Mouse (Mus musculus) embryonic facial prominence, embryonic 15.5 days (tissue): Measurements from ENCODE around the gene Cdk5. TPM values are rescaled to one million over a fixed set of nuclear protein-coding genes. Genes with fewer than 3 reads are reported as not detected.

Experiments used
- ATAC-seq: fragments of 200-750 bp; cut with Nextera tagmentation; 2 replicates; pipeline ENCODE4 v1.8.0; 2017; ENCODE audit warnings: low read depth, moderate TSS enrichment; ENCODE audit not compliant: insufficient number of reproducible peaks, low FRiP score, low TSS enrichment
- H3K27ac ChIP-seq: fragments of 300-500 bp; sonication (generic); replicated peaks from 2 replicates; pipeline ENCODE4 v1.5.1; 2015; ENCODE audit warnings: mild to moderate bottlenecking, inconsistent platforms
- H3K27me3 ChIP-seq: fragments of 300-500 bp; sonication (generic); 2 replicates; pipeline ENCODE4 v1.6.1; 2015; ENCODE audit warnings: inconsistent platforms
- H3K36me3 ChIP-seq: fragments of 300-500 bp; sonication (generic); 2 replicates; pipeline ENCODE4 v1.6.1; 2015; ENCODE audit warnings: mild to moderate bottlenecking, inconsistent platforms
- H3K4me1 ChIP-seq: fragments of 300-500 bp; sonication (generic); 2 replicates; pipeline ENCODE4 v1.6.1; 2015; ENCODE audit warnings: inconsistent platforms
- H3K4me2 ChIP-seq: fragments of 300-500 bp; sonication (generic); replicated peaks from 2 replicates; pipeline ENCODE4 v1.6.1; 2015; ENCODE audit warnings: mild to moderate bottlenecking, inconsistent platforms
- H3K4me3 ChIP-seq: fragments of 300-500 bp; sonication (generic); replicated peaks from 2 replicates; pipeline ENCODE4 v1.5.1; 2015; ENCODE audit warnings: mild to moderate bottlenecking, inconsistent platforms
- H3K9ac ChIP-seq: fragments of 300-500 bp; sonication (generic); 2 replicates; pipeline ENCODE4 v1.6.1; 2015; ENCODE audit warnings: inconsistent platforms
- H3K9me3 ChIP-seq: fragments of 300-500 bp; sonication (generic); replicated peaks from 2 replicates; pipeline ENCODE4 v1.6.1; 2016; ENCODE audit warnings: inconsistent platforms
- WGBS: fragments of 180-500 bp; shearing (Covaris S2); methylation state at CpG from one replicate; pipeline ENCODE4 v1.1.7; 2015; 5-methylcytosine and 5-hydroxymethylcytosine counted together
- polyA plus RNA-seq: library from polyadenylated mRNA; unstranded; fragments of >200 nt; fragmentation: Nextera tagmentation; extraction: Ambion mirVana; gene quantifications from 2 replicates; pipeline ENCODE4 v1.2.1, GENCODE M21; 2015

The Cdk5 gene
- polyA plus RNA-seq, 1 experiment from 2014 or later: 52.9 TPM

- no peak overlapping the region for H3K9ac ChIP-seq
- H3K4me3 ChIP-seq: peak overlapping the region; percentile 66
- peak; percentile 96 for ATAC-seq
- under 1% methylated on average over 36 of the region's 36 CpGs for WGBS
- peak overlapping the region; percentile 82 for H3K27ac ChIP-seq
- H3K4me1 ChIP-seq: peaks cover 12% of the 10 kb centered on the region
- H3K36me3 ChIP-seq: no peaks in the 10 kb centered on the region
- H3K9me3 ChIP-seq: no peaks in the 10 kb centered on the region
- H3K27me3 ChIP-seq: peaks cover 4% of the 10 kb centered on the region; the same call in 1 of the 2 replicates
- H3K4me2 ChIP-seq: peak overlapping the region; percentile 66
These were observed 29.0 kb downstream of the Cdk5 start for GRCm38 (mm10) chr5:24394165-24394894.

GRCm38 (mm10) chr5:24393392-24393997, 29.8 kb downstream of the Cdk5 start, which contains the start of gene Abcb8:
Gene Abcb8, plus strand, starts transcription at chr5:24393663.
- Histone ChIP-seq H3K27me3 (peaks cover 12% of the 10 kb centered on the region), H3K4me1 (peaks cover 12% of the 10 kb centered on the region), H3K27ac (peak within 1 kb of the TSS; percentile 82), H3K4me2 (peak within 1 kb of the TSS; percentile 66), H3K9ac (no peak within 1 kb of the TSS), H3K9me3 (no peaks in the 10 kb centered on the region), H3K36me3 (no peaks in the 10 kb centered on the region), H3K4me3 (peak within 1 kb of the TSS; percentile 66)
- 23% methylated on average over 7 of the region's 7 CpGs for WGBS
- no peak for ATAC-seq

GRCm38 (mm10) chr5:24392724-24393123, 30.6 kb downstream of the Cdk5 start:
- Histone ChIP-seq H3K9me3 (no peaks in the 10 kb centered on the region), H3K4me3 (no peak overlapping the region), H3K27ac (no peak overlapping the region), H3K9ac (no peak overlapping the region), H3K27me3 (peaks cover 19% of the 10 kb centered on the region), H3K36me3 (no peaks in the 10 kb centered on the region), H3K4me2 (no peak overlapping the region), H3K4me1 (peaks cover 19% of the 10 kb centered on the region)
- ATAC-seq: no peak
- WGBS: 72% methylated on average over 7 of the region's 7 CpGs

- no peak within 1 kb of the TSS for H3K27ac ChIP-seq
- no peaks in the 10 kb centered on the region for H3K9me3 ChIP-seq
- no peaks in the 10 kb centered on the region for H3K36me3 ChIP-seq
- H3K4me1 ChIP-seq: peaks cover 27% of the 10 kb centered on the region
- no peak within 1 kb of the TSS for H3K4me2 ChIP-seq
- ATAC-seq: no peak
- WGBS: 77% methylated on average over 7 of the region's 7 CpGs
- peaks cover 28% of the 10 kb centered on the region for H3K27me3 ChIP-seq
- H3K4me3 ChIP-seq: no peak within 1 kb of the TSS
- no peak within 1 kb of the TSS for H3K9ac ChIP-seq
These were observed 31.5 kb downstream of the Cdk5 start, which contains the start of gene Atg9b for GRCm38 (mm10) chr5:24391864-24392263. Gene Atg9b, minus strand, starts transcription at chr5:24392143.

GRCm38 (mm10) chr5:24389658-24390020, 33.7 kb downstream of the Cdk5 start:
- H3K9ac ChIP-seq: no peak overlapping the region
- H3K4me2 ChIP-seq: no peak overlapping the region
- H3K4me3 ChIP-seq: no peak overlapping the region
- no peak overlapping the region for H3K27ac ChIP-seq
- no peak for ATAC-seq
- H3K36me3 ChIP-seq: no peaks in the 10 kb centered on the region
- H3K27me3 ChIP-seq: peaks cover 45% of the 10 kb centered on the region
- H3K4me1 ChIP-seq: peaks cover 23% of the 10 kb centered on the region
- no peaks in the 10 kb centered on the region for H3K9me3 ChIP-seq
- WGBS: 76% methylated on average over 4 of the region's 4 CpGs

- H3K4me3 ChIP-seq: no peak overlapping the region
- H3K4me2 ChIP-seq: no peak overlapping the region
- WGBS: 51% methylated on average over 7 of the region's 7 CpGs
- no peak overlapping the region for H3K27ac ChIP-seq
- no peak for ATAC-seq
- peaks cover 25% of the 10 kb centered on the region for H3K4me1 ChIP-seq
- H3K9ac ChIP-seq: no peak overlapping the region
- H3K27me3 ChIP-seq: peaks cover 45% of the 10 kb centered on the region
- no peaks in the 10 kb centered on the region for H3K36me3 ChIP-seq
- H3K9me3 ChIP-seq: no peaks in the 10 kb centered on the region
These were observed 34.2 kb downstream of the Cdk5 start for GRCm38 (mm10) chr5:24389011-24389657.

GRCm38 (mm10) chr5:24388246-24388915, 34.9 kb downstream of the Cdk5 start:
- H3K9me3 ChIP-seq: no peaks in the 10 kb centered on the region
- no peaks in the 10 kb centered on the region for H3K36me3 ChIP-seq
- H3K9ac ChIP-seq: 0 out of 2 replicates have a peak overlapping the region, but pooled peaks have one; percentile 24
- H3K27ac ChIP-seq: no peak overlapping the region
- H3K4me1 ChIP-seq: peaks cover 25% of the 10 kb centered on the region
- ATAC-seq: no peak
- WGBS: 23% methylated on average over 26 of the region's 26 CpGs
- peak overlapping the region; percentile 47 for H3K4me3 ChIP-seq
- H3K4me2 ChIP-seq: peak overlapping the region; percentile 94
- H3K27me3 ChIP-seq: peaks cover 45% of the 10 kb centered on the region

GRCm38 (mm10) chr5:24387264-24388241, 35.8 kb downstream of the Cdk5 start:
- H3K36me3 ChIP-seq: no peaks in the 10 kb centered on the region
- WGBS: under 1% methylated on average over 73 of the region's 73 CpGs

GRCm38 (mm10) chr5:24385887-24386550, 37.3 kb downstream of the Cdk5 start:
- Histone ChIP-seq H3K4me1 (peaks cover 30% of the 10 kb centered on the region), H3K9me3 (no peaks in the 10 kb centered on the region), H3K9ac (no peak overlapping the region), H3K27ac (no peak overlapping the region), H3K27me3 (peaks cover 45% of the 10 kb centered on the region), H3K4me3 (no peak overlapping the region), H3K36me3 (no peaks in the 10 kb centered on the region), H3K4me2 (no peak overlapping the region)
- WGBS: 82% methylated on average over 10 of the region's 10 CpGs
- ATAC-seq: no peak

More at GRCm38 (mm10) chr5:24387264-24388241, 35.8 kb downstream of the Cdk5 start:
- Histone ChIP-seq H3K9ac (peak overlapping the region; percentile 24), H3K4me3 (peak overlapping the region; percentile 47), H3K4me1 (peaks cover 30% of the 10 kb centered on the region), H3K4me2 (peak overlapping the region; percentile 94), H3K27ac (no peak overlapping the region), H3K9me3 (no peaks in the 10 kb centered on the region), H3K27me3 (peaks cover 45% of the 10 kb centered on the region)
- ATAC-seq: peak; percentile 19; the same call in 1 of the 2 replicates

GRCm38 (mm10) chr5:24385374-24385773, 38.0 kb downstream of the Cdk5 start:
- no peak for ATAC-seq
- no peak overlapping the region for H3K9ac ChIP-seq
- no peak overlapping the region for H3K4me3 ChIP-seq

More at GRCm38 (mm10) chr5:24385374-24385773, 38.0 kb downstream of the Cdk5 start:
- 90% methylated on average over 5 of the region's 5 CpGs for WGBS
- H3K27me3 ChIP-seq: peaks cover 45% of the 10 kb centered on the region
- no peaks in the 10 kb centered on the region for H3K36me3 ChIP-seq
- no peak overlapping the region for H3K27ac ChIP-seq
- H3K4me2 ChIP-seq: no peak overlapping the region
- no peaks in the 10 kb centered on the region for H3K9me3 ChIP-seq
- H3K4me1 ChIP-seq: peaks cover 30% of the 10 kb centered on the region
